Mouse (Mus musculus) layer of hippocampus, adult 9-11 months (tissue): Measurements from ENCODE around the gene Chdh.

Experiments used
- DNase-seq: peaks from one replicate; pipeline ENCODE4 v3.0.0; 2022

Gene Chdh

DNA sequence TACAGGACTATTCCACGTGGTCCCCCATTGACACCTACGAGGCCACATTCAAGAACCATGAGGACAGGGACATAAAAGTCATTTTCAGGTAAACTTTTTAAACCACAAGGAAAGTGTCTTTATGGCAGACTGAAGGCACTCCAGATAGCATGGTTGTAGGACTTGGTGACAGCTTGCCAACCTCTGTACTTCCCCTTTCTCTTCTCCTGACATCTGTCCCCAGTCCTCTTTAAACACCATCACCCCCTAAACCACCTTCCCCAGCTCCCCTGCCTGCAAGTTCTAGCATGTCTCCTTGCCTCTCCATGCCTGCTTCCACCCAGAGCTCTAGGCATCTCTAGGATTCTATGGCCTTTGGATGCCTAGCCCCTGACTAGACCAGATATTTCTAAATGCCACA lies 56.0 kb downstream of the Chdh start:
- DNase-seq, result no peak

DNA sequence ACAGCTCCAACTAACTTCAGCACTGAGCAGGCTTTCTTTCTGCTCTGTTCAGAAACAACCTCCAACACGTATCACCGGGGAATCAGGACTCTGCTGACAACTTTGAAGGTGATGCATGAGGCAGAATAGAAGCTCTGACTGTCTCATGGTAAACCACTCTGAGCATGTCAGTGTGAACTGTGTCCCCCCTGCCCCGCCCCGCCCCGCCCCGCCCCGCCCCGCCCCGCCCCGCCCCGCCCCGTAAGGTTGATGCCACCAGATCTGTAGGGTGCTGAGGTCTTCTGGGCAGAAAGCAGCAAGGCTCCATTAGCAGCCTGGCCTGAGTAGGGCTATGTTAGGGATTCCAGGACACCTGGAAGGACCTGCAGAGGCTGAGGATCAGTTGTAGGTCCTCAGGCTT lies 57.9 kb downstream of the Chdh start:
- DNase-seq, result no peak

DNA sequence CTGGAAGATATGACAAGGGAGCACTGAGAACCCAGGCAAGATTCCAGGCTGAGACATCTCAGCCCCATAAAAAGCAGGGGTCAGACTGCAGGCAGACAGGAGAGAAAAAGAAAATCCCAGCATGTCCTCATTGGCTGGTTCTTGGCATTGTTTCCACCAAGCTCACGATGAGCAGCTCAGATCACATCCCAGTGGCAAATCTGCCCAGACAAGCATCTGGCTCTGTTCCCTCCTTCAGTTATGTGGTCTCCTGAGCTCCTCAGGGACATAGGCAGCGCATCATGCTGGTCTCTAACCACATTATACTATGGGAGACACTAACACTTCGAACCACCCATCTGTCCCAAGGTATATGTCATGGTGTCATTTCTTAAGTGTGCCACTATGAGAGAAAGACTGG lies 59.7 kb downstream of the Chdh start:
- DNase-seq, result no peak

DNA sequence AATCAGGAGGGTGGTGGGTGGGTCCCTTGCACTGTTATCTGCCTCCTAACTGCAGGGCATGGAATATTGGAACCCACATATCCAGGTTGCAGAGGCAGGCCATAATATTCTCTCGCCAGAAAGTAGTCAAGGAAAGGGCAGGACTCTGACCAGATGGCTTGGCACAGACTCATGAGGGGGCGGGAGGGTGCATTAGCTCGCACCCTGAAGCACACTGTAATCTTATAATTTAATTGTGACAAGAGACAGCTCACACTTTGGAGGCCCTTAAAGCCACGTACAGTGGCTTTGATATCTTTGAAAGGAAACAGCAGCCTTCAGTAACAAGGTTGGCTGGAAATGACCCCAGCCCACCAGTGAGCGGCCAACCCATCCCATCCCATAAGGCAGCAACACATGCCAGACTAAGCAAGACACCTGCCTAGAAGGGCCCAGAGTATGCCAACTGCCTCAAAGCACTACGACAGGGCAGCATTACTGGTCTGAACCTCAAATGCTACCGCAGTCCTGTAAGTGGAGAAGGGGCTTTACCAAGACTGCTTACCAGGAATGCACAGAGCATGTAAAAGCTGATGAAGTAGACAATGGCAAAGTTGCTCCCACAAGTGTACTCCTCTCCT lies 66.6 kb downstream of the Chdh start:
- no peak for DNase-seq

DNA sequence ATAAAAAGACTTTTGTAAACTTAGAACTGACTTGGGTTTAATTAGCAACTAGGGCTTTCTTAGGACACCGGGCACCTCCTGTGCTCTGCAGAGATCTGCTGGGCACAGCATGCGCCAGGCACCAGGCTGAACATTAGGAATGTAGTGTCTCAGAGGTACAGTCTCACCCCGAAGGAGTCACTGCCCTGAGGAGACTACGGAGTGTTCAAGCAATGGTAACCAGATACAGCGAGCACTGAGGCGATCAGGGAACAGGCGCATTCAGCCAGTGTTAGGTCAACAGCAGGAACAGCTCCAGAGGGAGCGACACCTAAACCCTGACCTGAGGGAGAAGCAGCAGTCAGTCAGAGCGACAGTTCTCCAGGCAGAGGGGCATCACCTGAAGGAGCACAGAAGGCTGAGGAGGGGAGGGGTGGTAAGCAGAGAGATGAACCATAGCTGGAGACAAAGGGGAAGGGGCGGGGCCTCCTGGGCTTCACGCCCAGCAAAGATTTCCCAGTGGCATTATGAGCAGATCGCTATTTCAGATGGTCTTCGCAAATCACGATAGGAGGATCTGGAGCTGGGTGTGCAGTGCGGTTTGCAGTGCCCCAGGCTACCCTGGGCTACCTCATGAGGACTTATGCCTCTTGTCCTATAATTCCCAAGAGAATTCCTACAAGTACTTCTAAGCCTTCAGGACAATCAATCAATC lies 69.4 kb downstream of the Chdh start:
- DNase-seq, result no peak

DNA sequence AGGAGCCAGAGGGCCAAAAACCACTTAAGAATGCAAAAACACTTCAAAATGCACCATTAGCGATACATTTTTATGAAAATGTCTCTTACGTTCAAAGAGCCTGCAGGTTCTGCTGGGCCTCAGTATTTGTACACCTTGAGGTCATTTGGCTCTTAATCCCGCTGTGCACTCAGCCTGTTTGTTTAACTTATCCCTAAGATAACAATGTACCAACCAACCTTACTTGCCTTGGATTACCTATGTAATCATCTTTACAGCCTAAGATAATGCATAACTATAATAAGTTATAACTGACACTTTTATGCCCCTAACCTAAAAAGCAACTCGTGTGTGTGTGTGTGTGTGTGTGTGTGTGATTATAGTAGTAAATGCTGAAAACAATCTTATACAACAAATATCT lies 70.9 kb downstream of the Chdh start:
- DNase-seq, result no peak
